Mouse (Mus musculus) midbrain, postnatal 0 days (tissue): Measurements from ENCODE around the gene Ankrd13b. TPM values are rescaled to one million over a fixed set of nuclear protein-coding genes. Genes with fewer than 3 reads are reported as not detected.

Source experiments
- ATAC-seq: fragments of 200-750 bp; cut with Nextera tagmentation; 2 replicates; pipeline ENCODE4 v1.8.0; 2017; ENCODE audit warnings: moderate number of reproducible peaks, mild to moderate bottlenecking, moderate TSS enrichment, moderate library complexity; ENCODE audit not compliant: low FRiP score
- DNase-seq: peaks from one replicate; pipeline ENCODE4 v3.0.0-alpha.2; 2015; ENCODE audit warnings: low spot score
- H3K27ac ChIP-seq: fragments of 300-500 bp; sonication (generic); 2 replicates; pipeline ENCODE4 v1.5.1; 2014; ENCODE audit warnings: low read depth, mild to moderate bottlenecking, low read length, mixed read lengths
- H3K27me3 ChIP-seq: fragments of 300-500 bp; sonication (generic); 2 replicates; pipeline ENCODE4 v1.6.1; 2014; ENCODE audit warnings: low read length, control low read depth, mixed read lengths; ENCODE audit not compliant: insufficient read depth
- H3K36me3 ChIP-seq: fragments of 300-500 bp; sonication (generic); 2 replicates; pipeline ENCODE4 v1.6.1; 2014; ENCODE audit warnings: low read length, control low read depth, mixed read lengths; ENCODE audit not compliant: insufficient read depth
- H3K4me1 ChIP-seq: fragments of 300-500 bp; sonication (generic); 2 replicates; pipeline ENCODE4 v1.6.1; 2014; ENCODE audit warnings: mild to moderate bottlenecking, control low read depth, antibody characterized with exemption, low read length, mixed read lengths; ENCODE audit not compliant: insufficient read depth
- H3K4me2 ChIP-seq: fragments of 300-500 bp; sonication (generic); 2 replicates; pipeline ENCODE4 v1.6.1; 2014; ENCODE audit warnings: low read depth, mild to moderate bottlenecking, low read length, mixed read lengths; ENCODE audit not compliant: poor library complexity, severe bottlenecking
- H3K4me3 ChIP-seq: fragments of 300-500 bp; sonication (generic); 2 replicates; pipeline ENCODE4 v1.5.1; 2014; ENCODE audit warnings: low read depth, mild to moderate bottlenecking, low read length, moderate library complexity
- H3K9ac ChIP-seq: fragments of 300-500 bp; sonication (generic); replicated peaks from 2 replicates; pipeline ENCODE4 v1.6.1; 2014; ENCODE audit warnings: mild to moderate bottlenecking, low read length, moderate library complexity, mixed read lengths; ENCODE audit not compliant: poor library complexity, severe bottlenecking
- H3K9me3 ChIP-seq: fragments of 300-500 bp; sonication (generic); 2 replicates; pipeline ENCODE4 v1.6.1; 2016; ENCODE audit warnings: low read length, control low read depth
- CTCF ChIP-seq: IDR thresholded peaks from 2 replicates; pipeline ENCODE4 v1.5.1; 2016; ENCODE audit warnings: antibody characterized with exemption, mild to moderate bottlenecking
- WGBS: fragments of 180-500 bp; shearing (Covaris S2); extraction: QIAGEN DNeasy Blood & Tissue Kit; methylation state at CpG from one replicate; pipeline ENCODE4 v1.1.7; 2014; 5-methylcytosine and 5-hydroxymethylcytosine counted together
- polyA plus RNA-seq: library from polyadenylated mRNA; unstranded; fragments of >200 nt; fragmentation: Nextera tagmentation; extraction: Ambion mirVana; gene quantifications from 2 replicates; pipeline ENCODE4 v1.2.1, GENCODE M21; 2015
- total RNA-seq: library from RNA; depleted of rRNA; stranded (reverse); fragments of >200 nt; gene quantifications from 2 replicates; pipeline ENCODE4 v1.2.3, GENCODE M21; 2014; rRNA removed

The Ankrd13b gene
- total and polyA plus RNA-seq, 2 experiments from 2014 or later, result 43.6 to 75.5 TPM

- Histone ChIP-seq H3K4me3 (no peak overlapping the region), H3K27ac (no peak overlapping the region), H3K4me1 (no peaks in the 10 kb centered on the region), H3K9ac (no peak overlapping the region), H3K4me2 (no peak overlapping the region), H3K9me3 (no peaks in the 10 kb centered on the region), H3K36me3 (peaks cover 13% of the 10 kb centered on the region), H3K27me3 (no peaks in the 10 kb centered on the region)
- 81% methylated on average over 4 of the region's 4 CpGs for WGBS
- ATAC-seq (no peak), DNase-seq (no peak)
- TF ChIP-seq CTCF, result no peak
Measured at GRCm38 (mm10) chr11:77423175-77423859, 66.2 kb downstream of the Ankrd13b start.

Other genes starting within 250 kb of the Ankrd13b start
- gene Coro6, start 27.3 kb downstream of the Ankrd13b start, total RNA-seq, result 1.1 and 2.2 TPM in 2 replicates
- gene Coro6, start 27.3 kb downstream of the Ankrd13b start, polyA plus RNA-seq, result 0.65 and 0.70 TPM in 2 replicates
- gene Git1, start 3.9 kb upstream of the Ankrd13b start, total RNA-seq, result 111 and 143 TPM in 2 replicates
- gene Git1, start 3.9 kb upstream of the Ankrd13b start, polyA plus RNA-seq, result 18.5 and 19.6 TPM in 2 replicates
- 3.6 and 4.2 TPM in 2 replicates for gene Abhd15, start 25.4 kb upstream of the Ankrd13b start, total RNA-seq
- 1.6 and 1.8 TPM in 2 replicates for gene Abhd15, start 25.4 kb upstream of the Ankrd13b start, polyA plus RNA-seq
- gene Trp53i13, start 26.3 kb upstream of the Ankrd13b start, total RNA-seq, result 7.5 and 7.8 TPM in 2 replicates
- gene Trp53i13, start 26.3 kb upstream of the Ankrd13b start, polyA plus RNA-seq, result 11.4 and 11.5 TPM in 2 replicates
- gene Gm10392, start 29.5 kb upstream of the Ankrd13b start, total RNA-seq, result not detected in 2 replicates
- gene Gm10392, start 29.5 kb upstream of the Ankrd13b start, polyA plus RNA-seq, result not detected in 2 replicates
- 69.7 and 85.1 TPM in 2 replicates for gene Taok1, start 118.1 kb upstream of the Ankrd13b start, total RNA-seq
- gene Taok1, start 118.1 kb upstream of the Ankrd13b start, polyA plus RNA-seq, result 28.0 and 32.6 TPM in 2 replicates
- gene Nufip2, start 196.5 kb upstream of the Ankrd13b start, total RNA-seq, result 42.9 and 46.3 TPM in 2 replicates
- 3.0 and 5.3 TPM in 2 replicates for gene Nufip2, start 196.5 kb upstream of the Ankrd13b start, polyA plus RNA-seq
- not detected in 2 replicates for gene Cryba1, start 235.6 kb upstream of the Ankrd13b start, total RNA-seq
- 0.21 TPM in 1 of 2 replicates, not detected in the other for gene Cryba1, start 235.6 kb upstream of the Ankrd13b start, polyA plus RNA-seq